Mouse (Mus musculus) erythroblast, embryonic 14.5 days (primary cell): Measurements from ENCODE around the gene Rnf32.

Source experiments
- GATA1 ChIP-seq: IDR thresholded peaks from 2 replicates; pipeline ENCODE4 v1.6.1; 2012; ENCODE audit warnings: low read length, inconsistent platforms, mixed read lengths
- TAL1 ChIP-seq: IDR thresholded peaks from 3 replicates; pipeline ENCODE4 v1.6.1; 2012; ENCODE audit warnings: low read length, inconsistent platforms, mixed read lengths

DNA sequence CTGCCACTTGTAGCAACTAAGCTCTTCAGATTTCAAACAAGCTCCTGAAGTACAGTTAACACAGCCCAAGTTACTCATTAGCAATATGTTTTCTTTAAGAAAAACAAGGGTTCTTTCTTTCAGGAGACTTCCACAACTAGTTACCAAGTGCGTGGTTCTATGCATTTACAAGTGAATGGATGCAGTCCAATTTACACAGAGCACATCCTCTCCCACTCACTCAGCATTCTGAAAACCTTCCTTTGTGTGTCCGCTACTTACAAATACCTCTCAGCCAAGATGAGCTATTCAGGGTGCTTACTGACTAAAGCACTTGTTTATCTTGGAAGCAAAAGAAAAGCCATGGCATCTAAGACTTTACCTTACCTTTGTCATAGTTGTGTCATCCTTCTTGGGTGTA lies 58.1 kb downstream of the Rnf32 start:
- TF ChIP-seq GATA1 (no peak), TAL1 (no peak)
